Mouse (Mus musculus): Measurements from ENCODE around the gene Acacb.

The Acacb gene

GRCm38 (mm10) chr5:114268646-114269045, 122.3 kb downstream of the Acacb start:
- DNase-seq (ENCODE audit: low spot score) = peak; percentile 28

GRCm38 (mm10) chr5:114269499-114269898, 123.2 kb downstream of the Acacb start:
- DNase-seq (ENCODE audit: low spot score) = no peak

GRCm38 (mm10) chr5:114269984-114270383, 123.6 kb downstream of the Acacb start:
- no peak for DNase-seq (ENCODE audit: low spot score)

GRCm38 (mm10) chr5:114273693-114274402, 127.5 kb downstream of the Acacb start, which contains the start of gene Foxn4:
Foxn4 (minus strand) TSS chr5:114273807.
- DNase-seq (ENCODE audit: low spot score) = no peak

GRCm38 (mm10) chr5:114275339-114275738, 129.0 kb downstream of the Acacb start:
- DNase-seq (ENCODE audit: low spot score) = no peak

GRCm38 (mm10) chr5:114275991-114276390, 129.7 kb downstream of the Acacb start:
- no peak for DNase-seq (ENCODE audit: low spot score)

GRCm38 (mm10) chr5:114279382-114280143, 133.2 kb downstream of the Acacb start:
- DNase-seq (ENCODE audit: low spot score) = no peak

GRCm38 (mm10) chr5:114282346-114282745, 136.0 kb downstream of the Acacb start:
- DNase-seq (ENCODE audit: low spot score) = no peak

- no peak for DNase-seq (ENCODE audit: low spot score)
These were observed 138.5 kb downstream of the Acacb start for GRCm38 (mm10) chr5:114284604-114285397.

- no peak for DNase-seq (ENCODE audit: low spot score)
These were observed 139.0 kb downstream of the Acacb start for GRCm38 (mm10) chr5:114285398-114285700.

GRCm38 (mm10) chr5:114286102-114286501, 139.8 kb downstream of the Acacb start:
- DNase-seq (ENCODE audit: low spot score) = no peak

GRCm38 (mm10) chr5:114286872-114287571, 140.7 kb downstream of the Acacb start:
- DNase-seq (ENCODE audit: low spot score) = no peak

- DNase-seq (ENCODE audit: low spot score) = no peak
These were observed 142.1 kb downstream of the Acacb start for GRCm38 (mm10) chr5:114288396-114288795.

GRCm38 (mm10) chr5:114288874-114289273, 142.5 kb downstream of the Acacb start, which contains the start of gene Myo1h:
Myo1h (plus strand) TSS chr5:114289166.
- DNase-seq (ENCODE audit: low spot score) = no peak

GRCm38 (mm10) chr5:114290004-114290403, 143.7 kb downstream of the Acacb start:
- DNase-seq (ENCODE audit: low spot score) = no peak

GRCm38 (mm10) chr5:114296693-114297631, 150.6 kb downstream of the Acacb start:
- DNase-seq (ENCODE audit: low spot score) = peak; percentile 55

GRCm38 (mm10) chr5:114298212-114298894, 152.0 kb downstream of the Acacb start:
- no peak for DNase-seq (ENCODE audit: low spot score)

- DNase-seq (ENCODE audit: low spot score) = no peak
These were observed 153.0 kb downstream of the Acacb start for GRCm38 (mm10) chr5:114299156-114299855.

- DNase-seq (ENCODE audit: low spot score) = no peak
These were observed 153.7 kb downstream of the Acacb start for GRCm38 (mm10) chr5:114299883-114300610.

All from ovary, adult 18-20 months (tissue).